Mouse (Mus musculus) ES-E14 (cell line): ENCODE measurements around the gene Cpt1a.

Source experiments
- CHD2 ChIP-seq: IDR thresholded peaks from 2 replicates; pipeline ENCODE4 v1.6.1; 2014; ENCODE audit warnings: mild to moderate bottlenecking, low read depth, low read length, inconsistent platforms
- MAFK ChIP-seq: IDR thresholded peaks from 2 replicates; pipeline ENCODE4 v1.6.1; 2014; ENCODE audit warnings: mild to moderate bottlenecking, low read depth, low read length, inconsistent platforms; ENCODE audit not compliant: insufficient read depth
- ZC3H11A ChIP-seq: IDR thresholded peaks from 2 replicates; pipeline ENCODE4 v1.6.1; 2012; ENCODE audit warnings: low read depth, mild to moderate bottlenecking, inconsistent platforms, low read length, borderline replicate concordance

- TF ChIP-seq MAFK (no peak), ZC3H11A (no peak), CHD2 (no peak)
Measured at GRCm38 (mm10) chr19:3333694-3334515, 11.8 kb downstream of the Cpt1a start.
